Mouse (Mus musculus): ENCODE results near the gene Oas1f. TPM values are rescaled to one million over a fixed set of nuclear protein-coding genes. Genes with fewer than 3 reads are reported as not detected.
"Not testable (repeated sequence)": the region's sequence is repeated elsewhere in the genome, so short reads cannot be mapped to it uniquely, and the experiment has no call there.

Gene Oas1f
- polyA plus RNA-seq, 1 experiment from 2014 or later = not detected

DNA sequence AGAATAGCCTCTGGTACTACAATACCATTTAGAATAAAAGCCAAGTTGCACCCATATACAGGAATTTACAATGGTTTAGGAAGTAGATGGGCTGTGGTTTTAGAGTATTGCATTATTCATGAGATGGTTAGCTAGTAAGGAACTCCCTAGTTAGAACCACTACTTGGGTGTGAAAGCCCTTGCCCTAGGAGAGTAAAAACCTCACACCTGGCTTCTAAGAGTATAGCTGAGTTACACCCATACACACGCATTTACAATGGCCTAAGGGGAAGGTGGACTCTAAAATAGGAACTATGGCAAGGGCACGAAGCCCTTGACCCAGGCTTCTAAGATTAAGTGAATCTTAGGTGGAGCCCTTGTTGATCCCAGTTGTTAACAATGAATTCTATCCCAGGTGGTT lies 47.5 kb downstream of the Oas1f start:
- not testable (repeated sequence) for H3K4me2 ChIP-seq (ENCODE audit: low read depth, severe bottlenecking); H3K4me1 ChIP-seq (ENCODE audit: control insufficient read depth, insufficient read depth, low read length); H3K4me3 ChIP-seq (ENCODE audit: low read depth, low read length); H3K9ac ChIP-seq (ENCODE audit: low read length); H3K27ac ChIP-seq (replicated peaks; ENCODE audit: low read depth, low read length); H3K9me3 ChIP-seq (ENCODE audit: control insufficient read depth, low read length); DNase-seq (ENCODE audit: low spot score); H3K36me3 ChIP-seq (ENCODE audit: control insufficient read depth, insufficient read depth, low read length); H3K27me3 ChIP-seq (ENCODE audit: control insufficient read depth, insufficient read depth, low read length); ATAC-seq (ENCODE audit: insufficient number of reproducible peaks, low FRiP score, low TSS enrichment, low read depth)
- WGBS = 75% methylated on average over 2 of the region's 2 CpGs

DNA sequence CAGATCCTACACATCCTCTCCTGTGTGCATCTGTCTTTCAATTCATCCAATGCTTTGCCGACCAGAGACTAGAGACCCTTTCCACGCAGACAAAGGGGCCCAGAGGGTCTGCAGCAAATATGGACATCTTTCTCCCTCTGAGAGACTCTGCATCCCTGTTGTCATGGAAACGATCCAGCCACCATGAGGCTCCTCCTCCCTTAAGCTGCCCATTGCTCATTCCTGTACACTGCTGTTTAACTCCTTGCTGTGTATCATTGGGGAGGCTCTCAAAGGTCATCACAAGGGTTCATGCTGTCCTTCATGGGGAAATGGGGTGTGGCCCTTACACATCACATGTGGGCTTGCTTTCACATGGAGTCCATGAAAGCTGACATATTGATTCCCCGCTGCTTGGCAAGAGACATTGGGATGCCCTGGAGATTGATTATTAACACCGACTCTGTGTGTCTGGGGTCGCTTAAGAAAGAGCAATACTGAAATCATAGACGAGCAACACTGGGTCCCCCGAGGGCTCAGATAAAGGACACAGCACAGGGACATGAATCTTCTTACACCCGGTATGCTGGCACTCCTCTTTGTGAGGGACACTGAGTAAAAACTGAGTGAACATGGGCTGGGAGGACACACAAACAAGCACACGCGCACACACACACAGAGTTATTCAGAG lies 48.2 kb downstream of the Oas1f start:
- ATAC-seq (ENCODE audit: insufficient number of reproducible peaks, low FRiP score, low TSS enrichment, low read depth) (no peak), DNase-seq (ENCODE audit: low spot score) (no peak)
- H3K36me3 ChIP-seq (ENCODE audit: control insufficient read depth, insufficient read depth, low read length) = no peaks in the 10 kb centered on the region
- H3K27ac ChIP-seq (replicated peaks; ENCODE audit: low read depth, low read length) = no peak overlapping the region
- no peaks in the 10 kb centered on the region for H3K27me3 ChIP-seq (ENCODE audit: control insufficient read depth, insufficient read depth, low read length)
- WGBS = 92% methylated on average over 11 of the region's 11 CpGs
- H3K4me1 ChIP-seq (ENCODE audit: control insufficient read depth, insufficient read depth, low read length) = no peaks in the 10 kb centered on the region
- H3K9ac ChIP-seq (ENCODE audit: low read length) = no peak overlapping the region
- H3K4me3 ChIP-seq (ENCODE audit: low read depth, low read length) = no peak overlapping the region
- H3K9me3 ChIP-seq (ENCODE audit: control insufficient read depth, low read length) = no peaks in the 10 kb centered on the region
- H3K4me2 ChIP-seq (ENCODE audit: low read depth, severe bottlenecking) = no peak overlapping the region

DNA sequence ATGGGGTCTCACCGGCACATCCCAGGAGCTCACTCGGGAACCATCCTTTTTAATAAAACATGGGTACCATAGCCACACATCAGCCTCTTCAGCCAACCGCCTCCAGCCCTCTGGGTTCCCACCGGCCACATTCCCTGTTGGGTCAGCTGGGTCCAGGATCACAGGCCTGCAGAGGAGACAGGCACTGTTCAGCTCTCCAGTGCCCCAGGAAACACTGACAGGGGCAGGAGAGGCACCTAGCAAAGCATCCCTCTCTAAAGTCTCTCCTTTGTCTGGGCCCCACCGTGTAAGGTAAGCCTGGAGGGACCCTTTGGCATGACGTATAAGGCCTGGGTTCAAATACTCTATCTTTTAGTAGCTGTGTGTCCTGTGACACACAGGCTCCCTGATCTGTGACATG lies 51.1 kb downstream of the Oas1f start:
- no peak for ATAC-seq (ENCODE audit: insufficient number of reproducible peaks, low FRiP score, low TSS enrichment, low read depth)
- Histone ChIP-seq H3K4me2 (ENCODE audit: low read depth, severe bottlenecking) (no peak overlapping the region), H3K9me3 (ENCODE audit: control insufficient read depth, low read length) (no peaks in the 10 kb centered on the region), H3K4me1 (ENCODE audit: control insufficient read depth, insufficient read depth, low read length) (no peaks in the 10 kb centered on the region), H3K4me3 (ENCODE audit: low read depth, low read length) (no peak overlapping the region), H3K9ac (ENCODE audit: low read length) (no peak overlapping the region), H3K27me3 (ENCODE audit: control insufficient read depth, insufficient read depth, low read length) (no peaks in the 10 kb centered on the region), H3K27ac (replicated peaks; ENCODE audit: low read depth, low read length) (no peak overlapping the region), H3K36me3 (ENCODE audit: control insufficient read depth, insufficient read depth, low read length) (no peaks in the 10 kb centered on the region)
- WGBS = 90% methylated on average over 6 of the region's 6 CpGs
- no peak for DNase-seq (ENCODE audit: low spot score)

DNA sequence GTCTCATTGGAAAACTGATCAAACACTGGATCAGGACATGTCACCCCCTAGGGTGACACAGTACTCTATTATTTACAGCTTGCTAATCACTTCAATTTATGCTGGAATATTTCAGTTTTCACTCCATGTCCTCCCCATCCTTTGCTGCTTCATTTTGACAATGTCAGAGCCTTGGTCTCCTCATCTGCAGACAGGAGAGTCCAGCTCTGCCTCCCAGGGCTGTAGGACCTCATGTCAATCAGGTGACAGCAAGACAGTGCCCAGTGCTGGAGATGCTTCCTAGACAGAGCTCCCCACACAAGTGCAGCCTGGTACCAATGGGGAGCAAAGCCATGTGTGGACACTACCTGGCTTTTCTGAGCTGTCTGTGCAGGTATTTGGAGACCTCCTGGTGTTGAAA lies 51.6 kb downstream of the Oas1f start:
- Histone ChIP-seq H3K4me1 (ENCODE audit: control insufficient read depth, insufficient read depth, low read length) (no peaks in the 10 kb centered on the region), H3K27ac (replicated peaks; ENCODE audit: low read depth, low read length) (no peak overlapping the region), H3K27me3 (ENCODE audit: control insufficient read depth, insufficient read depth, low read length) (no peaks in the 10 kb centered on the region), H3K9me3 (ENCODE audit: control insufficient read depth, low read length) (no peaks in the 10 kb centered on the region), H3K4me2 (ENCODE audit: low read depth, severe bottlenecking) (no peak overlapping the region), H3K36me3 (ENCODE audit: control insufficient read depth, insufficient read depth, low read length) (no peaks in the 10 kb centered on the region), H3K9ac (ENCODE audit: low read length) (no peak overlapping the region), H3K4me3 (ENCODE audit: low read depth, low read length) (no peak overlapping the region)
- ATAC-seq (ENCODE audit: insufficient number of reproducible peaks, low FRiP score, low TSS enrichment, low read depth) (no peak), DNase-seq (ENCODE audit: low spot score) (no peak)

DNA sequence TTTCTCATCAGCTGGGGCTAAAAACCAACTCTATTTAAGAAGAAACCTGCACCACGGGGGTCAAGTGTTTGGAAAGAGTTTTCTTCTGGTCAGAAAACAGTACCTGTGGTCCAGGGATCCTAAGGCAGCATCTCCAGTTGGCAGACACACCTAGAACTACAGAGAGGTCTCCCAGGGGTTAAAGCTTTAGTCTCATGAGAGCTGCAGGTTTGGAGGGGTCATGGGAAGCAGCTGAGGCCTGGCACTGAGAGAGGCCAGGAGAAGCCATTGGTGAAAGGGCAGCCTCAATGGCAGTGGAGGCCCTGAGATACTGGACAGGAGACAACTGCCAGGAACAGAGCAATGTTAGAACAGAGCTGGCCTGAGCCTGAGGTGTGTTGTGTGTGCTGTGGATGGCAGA lies 53.5 kb downstream of the Oas1f start:
- Histone ChIP-seq H3K4me3 (ENCODE audit: low read depth, low read length) (no peak overlapping the region), H3K36me3 (ENCODE audit: control insufficient read depth, insufficient read depth, low read length) (no peaks in the 10 kb centered on the region), H3K9me3 (ENCODE audit: control insufficient read depth, low read length) (no peaks in the 10 kb centered on the region), H3K4me1 (ENCODE audit: control insufficient read depth, insufficient read depth, low read length) (no peaks in the 10 kb centered on the region), H3K9ac (ENCODE audit: low read length) (no peak overlapping the region), H3K27me3 (ENCODE audit: control insufficient read depth, insufficient read depth, low read length) (no peaks in the 10 kb centered on the region), H3K27ac (replicated peaks; ENCODE audit: low read depth, low read length) (no peak overlapping the region), H3K4me2 (ENCODE audit: low read depth, severe bottlenecking) (no peak overlapping the region)
- ATAC-seq (ENCODE audit: insufficient number of reproducible peaks, low FRiP score, low TSS enrichment, low read depth) (no peak), DNase-seq (ENCODE audit: low spot score) (no peak)
- WGBS = 65% methylated on average over 1 of the region's 1 CpGs

DNA sequence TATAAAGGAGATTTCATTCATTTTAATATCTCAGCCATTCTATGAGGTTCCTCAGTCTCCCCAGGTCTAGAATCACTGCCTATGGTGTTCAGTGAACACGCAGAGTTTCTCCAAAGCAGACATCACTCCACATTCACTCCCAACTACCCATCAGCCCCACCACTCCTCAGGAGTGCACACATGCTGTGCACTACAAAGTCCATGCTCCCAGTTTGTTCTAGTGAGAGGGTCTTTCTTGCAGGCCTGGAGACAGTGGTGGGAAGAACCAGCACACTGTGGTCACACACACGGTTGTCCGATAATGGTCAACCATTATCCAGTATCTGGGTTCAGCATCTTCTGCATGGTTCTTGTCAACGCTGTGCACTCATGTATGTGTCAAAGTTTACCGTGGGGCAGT lies 54.9 kb downstream of the Oas1f start:
- Histone ChIP-seq H3K9ac (ENCODE audit: low read length) (no peak overlapping the region), H3K36me3 (ENCODE audit: control insufficient read depth, insufficient read depth, low read length) (no peaks in the 10 kb centered on the region), H3K4me3 (ENCODE audit: low read depth, low read length) (no peak overlapping the region), H3K27ac (replicated peaks; ENCODE audit: low read depth, low read length) (no peak overlapping the region), H3K27me3 (ENCODE audit: control insufficient read depth, insufficient read depth, low read length) (no peaks in the 10 kb centered on the region), H3K4me2 (ENCODE audit: low read depth, severe bottlenecking) (no peak overlapping the region), H3K4me1 (ENCODE audit: control insufficient read depth, insufficient read depth, low read length) (no peaks in the 10 kb centered on the region), H3K9me3 (ENCODE audit: control insufficient read depth, low read length) (no peaks in the 10 kb centered on the region)
- no peak for ATAC-seq (ENCODE audit: insufficient number of reproducible peaks, low FRiP score, low TSS enrichment, low read depth)
- DNase-seq (ENCODE audit: low spot score) = no peak
- 92% methylated on average over 5 of the region's 5 CpGs for WGBS

DNA sequence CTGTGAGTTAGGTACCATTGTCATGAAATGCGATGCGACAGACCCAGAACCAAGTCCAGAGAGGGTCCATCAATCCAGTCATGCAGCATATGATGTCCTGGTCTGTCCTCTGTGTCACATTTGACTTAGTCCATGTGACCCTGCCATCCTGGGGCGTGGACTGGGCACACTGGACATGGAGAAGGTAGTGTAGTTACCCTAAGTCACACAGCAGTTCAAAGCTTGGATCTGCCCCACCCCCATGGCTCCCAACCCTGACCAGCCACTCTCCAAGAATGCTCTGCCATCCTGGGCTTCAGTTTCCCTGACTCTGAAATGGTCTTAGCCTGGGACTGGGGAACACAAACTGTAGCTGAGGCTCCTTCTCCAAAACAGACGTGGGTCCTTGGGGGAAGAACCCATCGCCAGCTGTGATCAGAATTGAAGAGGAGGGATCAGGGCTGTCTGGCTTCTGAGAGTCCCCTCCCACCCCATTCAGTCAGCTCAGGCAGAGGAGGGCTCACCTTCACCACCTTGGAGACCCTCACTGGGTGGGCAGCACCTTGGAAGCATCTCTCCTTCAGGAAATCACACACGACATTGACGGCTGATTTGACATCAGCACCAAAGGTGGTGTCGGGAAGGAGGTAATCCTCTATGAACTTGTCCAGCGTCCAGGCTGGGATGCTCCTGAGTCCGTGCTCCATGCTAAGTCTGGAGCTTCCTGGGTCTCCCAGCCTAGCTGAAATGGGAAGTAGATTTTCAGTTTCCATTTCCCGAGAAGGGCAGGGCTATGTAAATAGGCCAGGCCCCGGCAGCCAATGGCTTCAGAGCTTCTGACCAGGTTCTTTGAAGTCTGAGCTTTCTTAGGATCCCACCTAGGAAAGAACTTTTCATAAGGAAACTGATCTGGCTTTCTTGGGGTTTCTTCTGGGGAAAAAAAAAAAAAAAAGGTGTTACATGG lies 59.9 kb downstream of the Oas1f start, which contains the start of gene Oas1a:
Oas1a (minus strand) TSS at position 731 of the 943 bp plus-strand sequence.
- DNase-seq (ENCODE audit: low spot score) = peak; percentile 25
- 48% methylated on average over 7 of the region's 12 CpGs for WGBS
- H3K4me2 ChIP-seq (ENCODE audit: low read depth, severe bottlenecking); H3K4me1 ChIP-seq (ENCODE audit: control insufficient read depth, insufficient read depth, low read length); ATAC-seq (ENCODE audit: insufficient number of reproducible peaks, low FRiP score, low TSS enrichment, low read depth); H3K4me3 ChIP-seq (ENCODE audit: low read depth, low read length); H3K9me3 ChIP-seq (ENCODE audit: control insufficient read depth, low read length); H3K9ac ChIP-seq (ENCODE audit: low read length); H3K36me3 ChIP-seq (ENCODE audit: control insufficient read depth, insufficient read depth, low read length); H3K27ac ChIP-seq (replicated peaks; ENCODE audit: low read depth, low read length); H3K27me3 ChIP-seq (ENCODE audit: control insufficient read depth, insufficient read depth, low read length): not testable (repeated sequence)
